Mouse (Mus musculus): ENCODE measurements around the gene Smarcc1. TPM values are rescaled to one million over a fixed set of nuclear protein-coding genes. Genes with fewer than 3 reads are reported as not detected.

The Smarcc1 gene
- polyA plus RNA-seq, 1 experiment from 2014 or later = 26.6 TPM

DNA sequence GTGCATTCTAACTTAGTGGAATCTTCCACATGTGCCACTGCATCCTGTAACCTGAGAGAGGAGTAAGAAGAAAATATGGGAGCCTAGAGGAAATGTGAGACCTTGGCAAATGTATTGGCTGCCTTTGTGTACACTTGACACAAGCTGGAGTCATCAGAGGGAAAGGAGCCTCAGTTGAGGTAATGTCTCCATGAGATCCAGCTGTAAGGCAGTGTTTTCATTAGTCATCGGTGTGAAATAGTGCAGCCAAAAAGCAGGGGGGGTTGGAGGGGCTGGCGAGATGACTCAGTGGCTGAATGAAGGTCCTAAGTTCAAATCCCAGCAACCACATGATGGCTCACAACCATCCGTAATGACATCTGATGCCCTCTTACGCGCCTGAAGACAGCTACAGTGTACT lies 44.9 kb downstream of the Smarcc1 start:
- H3K9me3 ChIP-seq (ENCODE audit: control insufficient read depth, low read length) = no peaks in the 10 kb centered on the region
- TF ChIP-seq EP300 (optimal IDR thresholded peaks at IDR 0.05) (no peak), CTCF (IDR thresholded peaks at IDR 0.05; ENCODE audit: low read depth) (no peak)
- H3K27ac ChIP-seq (replicated peaks) = no peak overlapping the region
- no peak overlapping the region for H3K9ac ChIP-seq (ENCODE audit: low read length)
- H3K36me3 ChIP-seq (ENCODE audit: control insufficient read depth, insufficient read depth, low read length) = peaks cover 15% of the 10 kb centered on the region; the same call in 1 of the 2 replicates
- H3K4me1 ChIP-seq (replicated peaks; ENCODE audit: control insufficient read depth, insufficient read depth) = no peaks in the 10 kb centered on the region
- 78% methylated on average over 5 of the region's 5 CpGs for WGBS
- H3K4me2 ChIP-seq (replicated peaks; ENCODE audit: low read depth) = no peak overlapping the region
- H3K4me3 ChIP-seq (ENCODE audit: low read depth, low read length) = no peak overlapping the region
- ATAC-seq (ENCODE audit: low FRiP score, low TSS enrichment) (no peak), DNase-seq (ENCODE audit: low spot score) (no peak)
- no peaks in the 10 kb centered on the region for H3K27me3 ChIP-seq (ENCODE audit: control insufficient read depth, insufficient read depth, low read length)

- 84% methylated on average over 2 of the region's 2 CpGs for WGBS
- H3K27ac ChIP-seq (replicated peaks) = no peak overlapping the region
- no peak overlapping the region for H3K4me3 ChIP-seq (ENCODE audit: low read depth, low read length)
- TF ChIP-seq EP300 (optimal IDR thresholded peaks at IDR 0.05) = no peak
- TF ChIP-seq CTCF (IDR thresholded peaks at IDR 0.05; ENCODE audit: low read depth) = no peak
- no peak for ATAC-seq (ENCODE audit: low FRiP score, low TSS enrichment)
- no peaks in the 10 kb centered on the region for H3K9me3 ChIP-seq (ENCODE audit: control insufficient read depth, low read length)
- no peak overlapping the region for H3K4me2 ChIP-seq (replicated peaks; ENCODE audit: low read depth)
- no peak for DNase-seq (ENCODE audit: low spot score)
- no peaks in the 10 kb centered on the region for H3K4me1 ChIP-seq (replicated peaks; ENCODE audit: control insufficient read depth, insufficient read depth)
- H3K27me3 ChIP-seq (ENCODE audit: control insufficient read depth, insufficient read depth, low read length) = no peaks in the 10 kb centered on the region
- no peak overlapping the region for H3K9ac ChIP-seq (ENCODE audit: low read length)
- H3K36me3 ChIP-seq (ENCODE audit: control insufficient read depth, insufficient read depth, low read length) = peaks cover 14% of the 10 kb centered on the region; the same call in 1 of the 2 replicates
These were observed 45.6 kb downstream of the Smarcc1 start for GRCm38 (mm10) chr9:110163071-110163470.

- TF ChIP-seq CTCF (IDR thresholded peaks at IDR 0.05; ENCODE audit: low read depth) (peak; percentile 40), EP300 (optimal IDR thresholded peaks at IDR 0.05) (no peak)
- Histone ChIP-seq H3K9me3 (ENCODE audit: control insufficient read depth, low read length) (no peaks in the 10 kb centered on the region), H3K4me2 (replicated peaks; ENCODE audit: low read depth) (no peak overlapping the region), H3K27ac (replicated peaks) (no peak overlapping the region), H3K27me3 (ENCODE audit: control insufficient read depth, insufficient read depth, low read length) (no peaks in the 10 kb centered on the region), H3K36me3 (ENCODE audit: control insufficient read depth, insufficient read depth, low read length) (peaks cover 12% of the 10 kb centered on the region; the same call in 1 of the 2 replicates), H3K4me3 (ENCODE audit: low read depth, low read length) (no peak overlapping the region), H3K4me1 (replicated peaks; ENCODE audit: control insufficient read depth, insufficient read depth) (no peaks in the 10 kb centered on the region), H3K9ac (ENCODE audit: low read length) (no peak overlapping the region)
- ATAC-seq (ENCODE audit: low FRiP score, low TSS enrichment) = no peak
- 79% methylated on average over 5 of the region's 5 CpGs for WGBS
- DNase-seq (ENCODE audit: low spot score) = no peak
These were observed 53.4 kb downstream of the Smarcc1 start for GRCm38 (mm10) chr9:110170858-110171257.

DNA sequence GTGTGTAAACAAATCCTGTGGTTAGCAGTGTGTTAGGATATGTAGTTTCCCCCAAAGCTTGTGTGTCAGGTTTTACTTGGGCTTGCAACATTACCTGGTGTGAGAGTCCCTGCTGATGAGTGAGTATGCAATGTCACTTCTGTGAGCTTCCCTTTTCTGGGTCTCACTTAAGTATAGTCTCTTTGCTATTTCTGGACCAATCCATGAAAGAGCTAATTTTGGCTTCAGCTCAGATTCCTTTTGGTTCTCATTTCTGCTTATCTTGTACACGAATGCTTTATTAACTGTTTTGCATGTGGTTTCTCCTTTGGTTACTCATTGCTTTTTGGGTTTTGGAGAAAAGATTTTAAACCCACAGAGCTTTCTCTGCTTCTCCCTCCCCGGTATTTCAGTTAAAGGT lies 82.4 kb downstream of the Smarcc1 start:
- TF ChIP-seq EP300 (optimal IDR thresholded peaks at IDR 0.05) (no peak), CTCF (IDR thresholded peaks at IDR 0.05; ENCODE audit: low read depth) (no peak)
- Histone ChIP-seq H3K27me3 (ENCODE audit: control insufficient read depth, insufficient read depth, low read length) (no peaks in the 10 kb centered on the region), H3K4me2 (replicated peaks; ENCODE audit: low read depth) (no peak overlapping the region), H3K4me3 (ENCODE audit: low read depth, low read length) (no peak overlapping the region), H3K9ac (ENCODE audit: low read length) (no peak overlapping the region), H3K4me1 (replicated peaks; ENCODE audit: control insufficient read depth, insufficient read depth) (no peaks in the 10 kb centered on the region), H3K36me3 (ENCODE audit: control insufficient read depth, insufficient read depth, low read length) (peaks cover 20% of the 10 kb centered on the region), H3K27ac (replicated peaks) (no peak overlapping the region), H3K9me3 (ENCODE audit: control insufficient read depth, low read length) (no peaks in the 10 kb centered on the region)
- ATAC-seq (ENCODE audit: low FRiP score, low TSS enrichment) (no peak), DNase-seq (ENCODE audit: low spot score) (no peak)
- WGBS = 79% methylated on average over 2 of the region's 2 CpGs

DNA sequence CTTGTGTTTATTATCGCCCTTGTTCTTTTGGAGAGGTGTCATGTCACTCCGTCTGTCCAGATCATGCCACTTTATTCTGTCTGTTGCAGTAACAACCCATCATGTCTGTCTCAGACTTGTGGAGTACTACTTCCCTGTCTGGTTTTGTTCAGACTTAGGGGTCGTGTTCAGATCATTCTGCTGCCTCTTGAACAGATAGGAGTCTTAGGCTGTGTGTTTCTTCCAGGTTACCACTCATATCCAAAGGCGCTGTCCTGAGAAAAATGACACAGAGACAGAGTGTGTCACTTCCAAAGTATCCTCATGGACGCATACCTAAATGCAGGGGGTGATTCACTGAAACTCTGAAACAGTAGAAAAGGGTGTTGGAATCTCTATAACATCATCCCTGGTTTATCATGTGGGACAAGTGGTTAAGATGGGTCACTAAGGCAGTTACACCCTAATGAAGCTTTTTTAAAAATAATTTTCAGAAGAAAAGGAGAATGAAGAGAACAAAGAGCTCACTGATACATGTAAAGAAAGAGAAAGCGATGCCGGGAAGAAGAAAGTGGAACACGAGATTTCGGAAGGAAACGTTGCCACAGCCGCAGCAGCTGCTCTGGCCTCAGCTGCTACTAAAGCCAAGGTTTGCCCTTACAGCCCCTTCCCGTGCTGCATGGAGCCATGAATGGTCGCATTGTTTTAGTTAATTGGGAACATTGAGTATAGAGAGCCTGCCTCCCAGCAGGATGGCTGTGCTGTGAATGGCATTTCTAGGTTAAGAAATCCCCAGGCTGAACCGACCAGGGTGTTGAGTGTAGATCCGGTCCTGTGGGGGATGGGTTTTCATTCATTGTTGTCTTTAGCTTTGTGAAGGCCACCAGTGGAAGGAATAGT lies 88.3 kb downstream of the Smarcc1 start:
- H3K4me2 ChIP-seq (replicated peaks; ENCODE audit: low read depth) = no peak overlapping the region
- H3K27me3 ChIP-seq (ENCODE audit: control insufficient read depth, insufficient read depth, low read length) = no peaks in the 10 kb centered on the region
- H3K36me3 ChIP-seq (ENCODE audit: control insufficient read depth, insufficient read depth, low read length) = peaks cover 13% of the 10 kb centered on the region
- no peak overlapping the region for H3K27ac ChIP-seq (replicated peaks)
- no peak for DNase-seq (ENCODE audit: low spot score)
- 74% methylated on average over 15 of the region's 15 CpGs for WGBS
- H3K9me3 ChIP-seq (ENCODE audit: control insufficient read depth, low read length) = no peaks in the 10 kb centered on the region
- no peak for TF ChIP-seq CTCF (IDR thresholded peaks at IDR 0.05; ENCODE audit: low read depth)
- no peak overlapping the region for H3K9ac ChIP-seq (ENCODE audit: low read length)
- no peak overlapping the region for H3K4me3 ChIP-seq (ENCODE audit: low read depth, low read length)
- H3K4me1 ChIP-seq (replicated peaks; ENCODE audit: control insufficient read depth, insufficient read depth) = no peaks in the 10 kb centered on the region
- ATAC-seq (ENCODE audit: low FRiP score, low TSS enrichment) = no peak

DNA sequence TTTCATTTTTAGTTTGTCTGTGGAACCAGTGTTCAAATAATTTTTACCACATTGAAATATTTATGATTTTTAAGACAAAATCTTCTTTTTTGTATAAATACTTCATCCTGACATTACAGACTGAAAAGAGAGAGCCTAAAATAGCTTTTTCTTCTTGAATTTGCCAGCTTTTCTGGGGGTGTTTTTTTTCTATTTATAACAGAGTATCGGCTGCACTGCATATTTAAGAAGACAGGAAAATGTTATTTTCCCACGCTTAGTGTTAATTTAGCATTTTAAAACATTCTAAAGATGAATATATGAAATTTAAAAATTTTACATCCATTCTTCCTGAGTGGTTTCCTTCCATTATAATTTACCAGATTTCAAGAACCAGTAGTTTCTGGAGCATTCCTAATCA lies 88.9 kb downstream of the Smarcc1 start:
- H3K9me3 ChIP-seq (ENCODE audit: control insufficient read depth, low read length) = no peaks in the 10 kb centered on the region
- H3K27me3 ChIP-seq (ENCODE audit: control insufficient read depth, insufficient read depth, low read length) = no peaks in the 10 kb centered on the region
- no peaks in the 10 kb centered on the region for H3K4me1 ChIP-seq (replicated peaks; ENCODE audit: control insufficient read depth, insufficient read depth)
- no peak overlapping the region for H3K4me3 ChIP-seq (ENCODE audit: low read depth, low read length)
- TF ChIP-seq CTCF (IDR thresholded peaks at IDR 0.05; ENCODE audit: low read depth) (no peak), EP300 (optimal IDR thresholded peaks at IDR 0.05) (no peak)
- H3K9ac ChIP-seq (ENCODE audit: low read length) = no peak overlapping the region
- H3K4me2 ChIP-seq (replicated peaks; ENCODE audit: low read depth) = no peak overlapping the region
- no peak for DNase-seq (ENCODE audit: low spot score)
- ATAC-seq (ENCODE audit: low FRiP score, low TSS enrichment) = no peak
- peaks cover 16% of the 10 kb centered on the region for H3K36me3 ChIP-seq (ENCODE audit: control insufficient read depth, insufficient read depth, low read length)
- H3K27ac ChIP-seq (replicated peaks) = no peak overlapping the region
- 83% methylated on average over 2 of the region's 2 CpGs for WGBS
